In genomic region chr9:44494863-44495809, GRCm38 (mm10) we compare ENCODE assay signal across 8 mouse cellular contexts. TPM values are rescaled to one million over a fixed set of nuclear protein-coding genes. Genes with fewer than 3 reads are reported as not detected.
DNase-seq lines count a peak whose midpoint lies in the region; ATAC-seq and TF ChIP-seq lines count a peak whose summit lies in the region.

No protein-coding gene starts in this region.

- TF ChIP-seq POLR2A in kidney, adult 2 months (IDR thresholded peaks at IDR 0.05; ENCODE audit: low read depth, low read length): no peak
- TF ChIP-seq POLR2A in ES-Bruce4 (IDR thresholded peaks at IDR 0.05; ENCODE audit: insufficient read depth, low read length): no peak
- no peak for TF ChIP-seq POLR2A in cortical plate, adult 2 months (IDR thresholded peaks at IDR 0.05; ENCODE audit: extremely low read depth, insufficient read depth, low read length)

- H3K4me3 ChIP-seq in kidney, adult 2 months (ENCODE audit: insufficient read depth, low read depth, low read length): no peak overlapping the region
- H3K4me3 ChIP-seq in ES-Bruce4 (ENCODE audit: low read depth, low read length): no peak overlapping the region
- H3K4me3 ChIP-seq in cortical plate, adult 2 months (ENCODE audit: insufficient read depth, low read length): no peak overlapping the region
- no peak overlapping the region for H3K4me3 ChIP-seq in hindbrain, embryonic 12.5 days
- no peak overlapping the region for H3K4me3 ChIP-seq in liver, embryonic 13.5 days (replicated peaks)

- peaks cover 64% of the 10 kb centered on the region for H3K4me1 ChIP-seq in kidney, adult 2 months (ENCODE audit: control insufficient read depth, insufficient read depth, low read length)
- peaks cover 17% of the 10 kb centered on the region for H3K4me1 ChIP-seq in ES-Bruce4 (ENCODE audit: control insufficient read depth, insufficient read depth, low read length)
- H3K4me1 ChIP-seq in cortical plate, adult 2 months (ENCODE audit: control insufficient read depth, insufficient read depth, low read length): peaks cover 8% of the 10 kb centered on the region
- peaks cover 86% of the 10 kb centered on the region for H3K4me1 ChIP-seq in hindbrain, embryonic 12.5 days
- peaks cover 95% of the 10 kb centered on the region for H3K4me1 ChIP-seq in liver, embryonic 13.5 days (replicated peaks)

- H3K9ac ChIP-seq in ES-Bruce4 (ENCODE audit: low read depth, poor library complexity, severe bottlenecking): peak overlapping the region; percentile 31; the same call in 1 of the 2 replicates
- H3K9ac ChIP-seq in hindbrain, embryonic 12.5 days: no peak overlapping the region
- H3K9ac ChIP-seq in liver, embryonic 13.5 days: no peak overlapping the region

- peak; percentile 46 for DNase-seq in kidney, adult 2 months
- no peak for DNase-seq in kidney, adult 11 months
- no peak for DNase-seq in liver, embryonic 13.5 days
- peak; percentile 62 for DNase-seq in thymus, postnatal 14 days
- DNase-seq in yolk sac, embryonic 10.5 days (ENCODE audit: low spot score): no peak

- no peak for TF ChIP-seq CTCF in kidney, adult 2 months (conservative IDR thresholded peaks at IDR 0.05; ENCODE audit: insufficient read depth, insufficient read length, low read depth, low read length)
- TF ChIP-seq CTCF in ES-Bruce4 (IDR thresholded peaks at IDR 0.05; ENCODE audit: low read depth, low read length): no peak
- TF ChIP-seq CTCF in cortical plate, adult 2 months (IDR thresholded peaks at IDR 0.05; ENCODE audit: extremely low read depth, insufficient read depth, low read length): no peak

- peak; percentile 86 for TF ChIP-seq EP300 in ES-Bruce4 (IDR thresholded peaks at IDR 0.05; ENCODE audit: insufficient read depth, low read depth, low read length)

- H3K9me3 ChIP-seq in ES-Bruce4 (replicated peaks; ENCODE audit: control insufficient read depth, insufficient read depth, low read length, poor library complexity, severe bottlenecking): no peaks in the 10 kb centered on the region
- no peaks in the 10 kb centered on the region for H3K9me3 ChIP-seq in hindbrain, embryonic 12.5 days (replicated peaks)
- H3K9me3 ChIP-seq in liver, embryonic 13.5 days (replicated peaks): no peaks in the 10 kb centered on the region

- H3K27me3 ChIP-seq in kidney, adult 2 months (replicated peaks; ENCODE audit: control insufficient read depth, insufficient read depth, low read length): no peaks in the 10 kb centered on the region
- H3K27me3 ChIP-seq in ES-Bruce4 (ENCODE audit: control insufficient read depth, insufficient read depth, low read length, poor library complexity, severe bottlenecking): no peaks in the 10 kb centered on the region
- H3K27me3 ChIP-seq in hindbrain, embryonic 12.5 days: peaks cover 5% of the 10 kb centered on the region; the same call in 1 of the 2 replicates
- peaks cover 35% of the 10 kb centered on the region for H3K27me3 ChIP-seq in liver, embryonic 13.5 days

- WGBS in kidney, adult 2 months: 20% methylated on average over 9 of the region's 9 CpGs
- 42% methylated on average over 9 of the region's 9 CpGs for WGBS in hindbrain, embryonic 12.5 days
- 17% methylated on average over 9 of the region's 9 CpGs for WGBS in liver, embryonic 13.5 days (ENCODE audit: insufficient replicate concordance)

- no peak for ATAC-seq in hindbrain, embryonic 12.5 days (ENCODE audit: low FRiP score)
- ATAC-seq in liver, embryonic 13.5 days (ENCODE audit: low read depth): no peak

- H3K27ac ChIP-seq in kidney, adult 2 months (ENCODE audit: insufficient read depth, low read depth, low read length): peak overlapping the region; percentile 20; the same call in 1 of the 2 replicates
- peak overlapping the region; percentile 78 for H3K27ac ChIP-seq in ES-Bruce4 (ENCODE audit: insufficient read depth, low read length)
- H3K27ac ChIP-seq in cortical plate, adult 2 months (ENCODE audit: insufficient read depth, low read length): peak overlapping the region; percentile 84
- peak overlapping the region; percentile 74 for H3K27ac ChIP-seq in hindbrain, embryonic 12.5 days
- peak overlapping the region; percentile 63 for H3K27ac ChIP-seq in liver, embryonic 13.5 days

- H3K4me2 ChIP-seq in hindbrain, embryonic 12.5 days (replicated peaks): peak overlapping the region; percentile 36
- no peak overlapping the region for H3K4me2 ChIP-seq in liver, embryonic 13.5 days

- no peaks in the 10 kb centered on the region for H3K36me3 ChIP-seq in kidney, adult 2 months (ENCODE audit: control insufficient read depth, insufficient read depth, low read length)
- H3K36me3 ChIP-seq in ES-Bruce4 (ENCODE audit: control insufficient read depth, insufficient read depth, low read length, poor library complexity, severe bottlenecking): no peaks in the 10 kb centered on the region
- 0 out of 2 replicates have a peak, but pooled peaks cover 4% of the 10 kb centered on the region for H3K36me3 ChIP-seq in hindbrain, embryonic 12.5 days
- H3K36me3 ChIP-seq in liver, embryonic 13.5 days: no peaks in the 10 kb centered on the region

RNA-seq across cellular contexts. Expression of gene Bcl9l, which starts 12.5 kb away (rescaled TPM):
- 23.1 and 25.1 TPM in 2 replicates for polyA plus RNA-seq in kidney, adult 2 months (2012; rRNA removed)
- 22.6 and 25.6 TPM in 2 replicates for polyA plus RNA-seq in ES-Bruce4 (2011; ENCODE audit: insufficient read depth, insufficient read length, low read depth, missing spikeins)
- polyA plus RNA-seq in cortical plate, adult 2 months (2012; rRNA removed): 13.8 and 14.6 TPM in 2 replicates
- polyA plus RNA-seq in hindbrain, embryonic 12.5 days (2016; fragmentation: Nextera tagmentation; extraction: Ambion mirVana): 12.3 and 15.5 TPM in 2 replicates
- 1.0 and 1.5 TPM in 2 replicates for polyA plus RNA-seq in liver, embryonic 13.5 days (2015; fragmentation: Nextera tagmentation; extraction: Ambion mirVana)

RNA-seq across cellular contexts. Expression of gene Upk2, which starts 40.4 kb away (rescaled TPM):
- polyA plus RNA-seq in kidney, adult 2 months (2012; rRNA removed): 9.0 and 11.6 TPM in 2 replicates
- polyA plus RNA-seq in ES-Bruce4 (2011; ENCODE audit: insufficient read depth, insufficient read length, low read depth, missing spikeins): 1.7 and 2.5 TPM in 2 replicates
- 0.11 TPM in 1 of 2 replicates, not detected in the other for polyA plus RNA-seq in cortical plate, adult 2 months (2012; rRNA removed)
- not detected in 2 replicates for polyA plus RNA-seq in hindbrain, embryonic 12.5 days (2016; fragmentation: Nextera tagmentation; extraction: Ambion mirVana)
- not detected in 2 replicates for polyA plus RNA-seq in liver, embryonic 13.5 days (2015; fragmentation: Nextera tagmentation; extraction: Ambion mirVana)

RNA-seq across cellular contexts. Expression of gene Foxr1, which starts 54.2 kb away (rescaled TPM):
- polyA plus RNA-seq in kidney, adult 2 months (2012; rRNA removed): not detected in 2 replicates
- 1.3 and 1.8 TPM in 2 replicates for polyA plus RNA-seq in ES-Bruce4 (2011; ENCODE audit: insufficient read depth, insufficient read length, low read depth, missing spikeins)
- polyA plus RNA-seq in cortical plate, adult 2 months (2012; rRNA removed): 0.04 TPM in 1 of 2 replicates, not detected in the other
- not detected in 2 replicates for polyA plus RNA-seq in hindbrain, embryonic 12.5 days (2016; fragmentation: Nextera tagmentation; extraction: Ambion mirVana)
- not detected in 2 replicates for polyA plus RNA-seq in liver, embryonic 13.5 days (2015; fragmentation: Nextera tagmentation; extraction: Ambion mirVana)

Comparison
In these comparisons a context has a peak if more than half of its experiments do, and no peak if none do; other contexts are left out.
1. DNase-seq: peak in kidney, adult 2 months (single experiment) and thymus, postnatal 14 days (single experiment); none in kidney, adult 11 months (single experiment), liver, embryonic 13.5 days (single experiment) and yolk sac, embryonic 10.5 days (single experiment).
2. H3K27ac ChIP-seq: peak in every context shown above with its lines; median percentile 84 in cortical plate, adult 2 months; 78 in ES-Bruce4; 74 in hindbrain, embryonic 12.5 days; 63 in liver, embryonic 13.5 days; 20 in kidney, adult 2 months.